In genomic region chr5:109547112-109547511, GRCm38 (mm10) we compare ENCODE assay signal across 16 mouse cellular contexts.
"Had no signal": no experiment of that assay in that cellular context is flagged by ENCODE, and none has a peak within 500 bp of the region (broad histone marks: within the 10 kb centered on the region; RNA-seq: fewer than 3 reads in every experiment).

No protein-coding gene starts in this region.

- DNase-seq: retina, postnatal 1 day; right cerebral cortex, adult 18-20 months; right cerebral cortex, postnatal 14 days; right cerebral cortex, postnatal 25 days; right cerebral cortex, postnatal 4 days; spleen, adult 18-20 months; thymus, adult 18-20 months; thymus, adult 2 months; thymus, postnatal 14 days; thymus, postnatal 25 days; thymus, postnatal 36 days; thymus, postnatal 4 days had no signal

- H3K4me2 ChIP-seq: neural tube, embryonic 13.5 days; neural tube, embryonic 15.5 days; stomach, embryonic 15.5 days had no signal

- H3K27me3 ChIP-seq: neural tube, embryonic 13.5 days; neural tube, embryonic 15.5 days; stomach, embryonic 15.5 days had no signal

- H3K9me3 ChIP-seq: stomach, embryonic 15.5 days had no signal

- H3K9ac ChIP-seq: neural tube, embryonic 13.5 days; neural tube, embryonic 15.5 days; stomach, embryonic 15.5 days had no signal

- H3K27ac ChIP-seq: neural tube, embryonic 13.5 days; neural tube, embryonic 15.5 days; stomach, embryonic 15.5 days; stomach, postnatal 0 days had no signal

- H3K4me3 ChIP-seq: neural tube, embryonic 13.5 days; neural tube, embryonic 15.5 days; stomach, embryonic 15.5 days had no signal

- H3K4me1 ChIP-seq: neural tube, embryonic 13.5 days; neural tube, embryonic 15.5 days; stomach, embryonic 15.5 days had no signal

- H3K36me3 ChIP-seq: neural tube, embryonic 15.5 days had no signal
